Mouse (Mus musculus): ENCODE data around the gene Rab11b.
"Not testable (repeated sequence)": the region's sequence is repeated elsewhere in the genome, so short reads cannot be mapped to it uniquely, and the experiment has no call there.

- not testable (repeated sequence) for TF ChIP-seq POLR2A (IDR thresholded peaks at IDR 0.05; ENCODE audit: borderline replicate concordance, insufficient read depth, low read length); CTCF (IDR thresholded peaks at IDR 0.05; ENCODE audit: borderline replicate concordance, insufficient read depth, low read depth, low read length)
Measured at GRCm38 (mm10) chr17:33732556-33733083, 27.7 kb downstream of the Rab11b start.
